Mouse (Mus musculus) megakaryocyte, embryonic 14.5 days (primary cell): Measurements from ENCODE around the gene Bean1. TPM values are rescaled to one million over a fixed set of nuclear protein-coding genes. Genes with fewer than 3 reads are reported as not detected.
A peak's percentile ranks its signal among the peaks of the same experiment; 100 is the strongest.

Experiments used
- H3K27me3 ChIP-seq: replicated peaks from 2 replicates; pipeline ENCODE3; 2012; ENCODE audit warnings: inconsistent platforms
- H3K36me3 ChIP-seq: replicated peaks from 2 replicates; pipeline ENCODE3; 2012; ENCODE audit warnings: low read length, inconsistent platforms, mixed read lengths
- H3K4me1 ChIP-seq: 2 replicates; pipeline ENCODE4 v1.6.1; 2012; ENCODE audit warnings: inconsistent platforms
- H3K4me3 ChIP-seq: replicated peaks from 2 replicates; pipeline ENCODE3; 2012; ENCODE audit warnings: moderate library complexity, mild to moderate bottlenecking, inconsistent platforms
- H3K9me3 ChIP-seq: 2 replicates; pipeline ENCODE4 v1.6.1; 2012; ENCODE audit warnings: inconsistent platforms
- FLI1 ChIP-seq: IDR thresholded peaks from 2 replicates; pipeline ENCODE4 v1.6.1; 2012; ENCODE audit warnings: low read length, inconsistent platforms, mixed read lengths
- GATA1 ChIP-seq: IDR thresholded peaks from 3 replicates; pipeline ENCODE4 v1.6.1; 2012; ENCODE audit warnings: mixed read lengths, low read length, inconsistent platforms, borderline replicate concordance
- polyA plus RNA-seq: library from polyadenylated mRNA; stranded (reverse); fragments of >175 nt; gene quantifications from 2 replicates; pipeline ENCODE4 v1.2.3, GENCODE M21; 2012; ENCODE audit warnings: low replicate concordance; ENCODE audit not compliant: insufficient read depth

Gene Bean1
- polyA plus RNA-seq, 1 experiment, result 1.5 TPM

DNA sequence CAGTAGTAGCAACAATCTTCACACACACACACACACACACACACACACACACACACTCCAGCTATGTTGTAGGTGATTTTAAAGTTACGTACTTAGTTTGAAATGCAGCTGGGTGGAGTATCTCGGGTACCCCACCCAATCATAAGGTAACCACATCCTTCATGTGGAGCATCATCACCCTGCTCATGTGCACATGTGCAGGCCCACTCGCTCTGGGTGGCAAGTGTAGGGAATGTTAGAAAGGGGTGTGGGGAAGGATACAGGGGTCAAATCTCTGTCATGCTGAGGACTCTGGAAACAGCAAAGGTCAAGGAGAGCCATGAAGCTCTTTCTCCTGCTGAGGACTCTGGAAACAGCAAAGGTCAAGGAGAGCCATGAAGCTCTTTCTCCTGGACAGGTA lies 34.0 kb upstream of the Bean1 start:
- TF ChIP-seq GATA1, result no peak
- TF ChIP-seq FLI1, result no peak
- H3K36me3 ChIP-seq, result no peaks in the 10 kb centered on the region
- H3K9me3 ChIP-seq, result no peaks in the 10 kb centered on the region
- H3K4me3 ChIP-seq, result no peak overlapping the region
- peaks cover 4% of the 10 kb centered on the region for H3K4me1 ChIP-seq
- H3K27me3 ChIP-seq, result peaks cover 20% of the 10 kb centered on the region

DNA sequence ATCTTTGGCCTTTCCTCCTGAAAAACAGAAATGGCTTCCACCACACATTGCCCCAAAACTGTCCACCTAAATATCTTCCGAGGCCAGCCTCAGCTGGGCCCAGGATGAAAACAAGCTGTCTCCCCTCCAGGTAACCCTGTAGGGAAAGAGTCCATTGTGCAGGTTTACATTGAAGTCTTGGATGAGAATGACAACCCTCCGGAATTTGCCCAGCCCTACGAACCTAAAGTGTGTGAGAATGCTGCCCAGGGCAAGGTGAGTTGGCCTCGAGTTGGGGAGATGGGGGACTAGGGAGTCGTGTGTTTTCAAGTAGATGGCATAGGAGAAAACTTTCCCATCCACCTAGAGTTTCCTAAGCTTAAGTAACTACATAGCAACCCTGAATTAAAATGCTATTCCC lies 32.6 kb upstream of the Bean1 start:
- no peak for TF ChIP-seq FLI1
- no peak for TF ChIP-seq GATA1
- no peak overlapping the region for H3K4me3 ChIP-seq
- peaks cover 4% of the 10 kb centered on the region for H3K4me1 ChIP-seq
- peaks cover 24% of the 10 kb centered on the region for H3K27me3 ChIP-seq
- H3K9me3 ChIP-seq, result no peaks in the 10 kb centered on the region
- H3K36me3 ChIP-seq, result no peaks in the 10 kb centered on the region

DNA sequence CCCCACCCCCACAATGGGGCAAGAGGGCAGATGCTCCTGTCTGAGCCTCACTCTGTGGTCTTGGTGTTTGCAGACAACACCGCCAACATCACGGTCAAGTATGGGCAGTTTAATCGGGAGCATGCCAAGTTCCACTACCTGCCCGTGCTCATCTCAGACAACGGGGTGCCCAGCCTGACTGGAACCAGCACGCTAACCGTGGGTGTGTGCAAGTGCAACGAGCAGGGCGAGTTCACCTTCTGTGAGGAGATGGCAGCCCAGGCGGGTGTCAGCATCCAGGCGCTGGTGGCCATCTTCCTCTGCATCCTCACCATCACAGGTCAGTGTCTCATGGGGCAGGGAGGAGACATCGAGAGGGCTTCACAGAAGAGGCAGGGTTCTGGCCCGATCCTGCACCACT lies 29.6 kb upstream of the Bean1 start:
- Histone ChIP-seq H3K27me3 (peaks cover 27% of the 10 kb centered on the region), H3K36me3 (no peaks in the 10 kb centered on the region), H3K9me3 (no peaks in the 10 kb centered on the region), H3K4me3 (peak overlapping the region; percentile 0), H3K4me1 (peaks cover 13% of the 10 kb centered on the region)
- TF ChIP-seq GATA1 (no peak), FLI1 (no peak)

GRCm38 (mm10) chr8:104142415-104142814 lies 27.8 kb upstream of the Bean1 start:
- no peaks in the 10 kb centered on the region for H3K9me3 ChIP-seq
- TF ChIP-seq FLI1, result no peak
- no peak for TF ChIP-seq GATA1
- no peaks in the 10 kb centered on the region for H3K36me3 ChIP-seq
- H3K4me1 ChIP-seq, result peaks cover 17% of the 10 kb centered on the region
- H3K4me3 ChIP-seq, result no peak overlapping the region
- H3K27me3 ChIP-seq, result peaks cover 23% of the 10 kb centered on the region

DNA sequence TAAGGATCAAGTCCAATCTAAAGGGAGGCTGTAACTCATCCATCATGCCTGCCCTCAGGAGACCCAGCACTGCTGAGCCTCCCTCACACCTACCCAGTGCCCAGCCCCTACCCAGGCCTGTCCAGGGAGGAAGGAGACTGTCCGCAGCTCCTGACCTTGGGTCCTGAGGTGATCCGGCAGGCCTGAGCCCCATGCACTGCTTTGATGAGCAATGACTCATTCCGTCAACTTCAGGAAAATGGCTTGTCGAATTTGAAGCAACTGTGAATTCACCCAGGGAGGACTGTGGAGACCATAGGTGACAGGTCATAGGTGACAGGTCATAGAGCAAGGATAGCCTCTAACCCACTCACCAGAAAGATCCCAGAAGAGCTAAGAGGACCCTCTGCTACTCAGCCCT lies 26.9 kb upstream of the Bean1 start:
- Histone ChIP-seq H3K36me3 (no peaks in the 10 kb centered on the region), H3K27me3 (peaks cover 21% of the 10 kb centered on the region), H3K9me3 (no peaks in the 10 kb centered on the region), H3K4me1 (peaks cover 17% of the 10 kb centered on the region), H3K4me3 (no peak overlapping the region)
- no peak for TF ChIP-seq GATA1

GRCm38 (mm10) chr8:104144434-104145216 lies 25.6 kb upstream of the Bean1 start:
- Histone ChIP-seq H3K4me3 (no peak overlapping the region), H3K4me1 (peaks cover 17% of the 10 kb centered on the region), H3K36me3 (no peaks in the 10 kb centered on the region), H3K9me3 (no peaks in the 10 kb centered on the region), H3K27me3 (peaks cover 19% of the 10 kb centered on the region)
- TF ChIP-seq GATA1, result no peak
- TF ChIP-seq FLI1, result no peak

- Histone ChIP-seq H3K27me3 (peaks cover 13% of the 10 kb centered on the region), H3K9me3 (no peaks in the 10 kb centered on the region), H3K36me3 (no peaks in the 10 kb centered on the region), H3K4me1 (peaks cover 13% of the 10 kb centered on the region), H3K4me3 (no peak overlapping the region)
- TF ChIP-seq GATA1, result no peak
- no peak for TF ChIP-seq FLI1
Measured at GRCm38 (mm10) chr8:104145981-104146689, 24.1 kb upstream of the Bean1 start.

- TF ChIP-seq FLI1, result no peak
- no peak for TF ChIP-seq GATA1
- H3K9me3 ChIP-seq, result no peaks in the 10 kb centered on the region
- H3K4me3 ChIP-seq, result no peak overlapping the region
- H3K4me1 ChIP-seq, result peaks cover 13% of the 10 kb centered on the region
- H3K36me3 ChIP-seq, result no peaks in the 10 kb centered on the region
- peaks cover 13% of the 10 kb centered on the region for H3K27me3 ChIP-seq
Measured at GRCm38 (mm10) chr8:104146717-104147494, 23.3 kb upstream of the Bean1 start.

- Histone ChIP-seq H3K27me3 (peaks cover 8% of the 10 kb centered on the region), H3K9me3 (no peaks in the 10 kb centered on the region), H3K4me1 (peaks cover 13% of the 10 kb centered on the region), H3K4me3 (peak overlapping the region; percentile 28), H3K36me3 (no peaks in the 10 kb centered on the region)
- TF ChIP-seq FLI1 (no peak), GATA1 (no peak; the same call in 2 of the 3 replicates)
Measured at GRCm38 (mm10) chr8:104147947-104148346, 22.3 kb upstream of the Bean1 start.
